Mouse (Mus musculus) erythroblast, embryonic 14.5 days (primary cell): Measurements from ENCODE around the gene Tgfbr3.

Experiments used
- GATA1 ChIP-seq: IDR thresholded peaks from 2 replicates; pipeline ENCODE4 v1.6.1; 2012; ENCODE audit warnings: low read length, inconsistent platforms, mixed read lengths
- TAL1 ChIP-seq: IDR thresholded peaks from 3 replicates; pipeline ENCODE4 v1.6.1; 2012; ENCODE audit warnings: low read length, inconsistent platforms, mixed read lengths

GRCm38 (mm10) chr5:107116821-107117220 lies 172.6 kb downstream of the Tgfbr3 start:
- TF ChIP-seq GATA1 (no peak), TAL1 (no peak)
